Mouse (Mus musculus): ENCODE measurements around the gene Smim24. TPM values are rescaled to one million over a fixed set of nuclear protein-coding genes. Genes with fewer than 3 reads are reported as not detected.

The Smim24 gene
- total and polyA plus RNA-seq, 3 experiments, result 1.4 to 5.4 (median 1.6) TPM

GRCm38 (mm10) chr10:81422191-81422590 is 29.3 kb downstream of the Smim24 start:
- DNase-seq, result peak; percentile 32

GRCm38 (mm10) chr10:81422661-81423217 is 29.9 kb downstream of the Smim24 start:
- DNase-seq, result no peak

GRCm38 (mm10) chr10:81423476-81424245 is 30.8 kb downstream of the Smim24 start:
- no peak for DNase-seq

- DNase-seq, result peak; percentile 83
These were observed 31.6 kb downstream of the Smim24 start for GRCm38 (mm10) chr10:81424246-81425051.

- DNase-seq, result peak; percentile 81
These were observed 32.5 kb downstream of the Smim24 start for GRCm38 (mm10) chr10:81425236-81425850.

- DNase-seq, result peak; percentile 56
These were observed 33.3 kb downstream of the Smim24 start for GRCm38 (mm10) chr10:81426081-81426671.

- peak; percentile 91 for DNase-seq
These were observed 34.0 kb downstream of the Smim24 start for GRCm38 (mm10) chr10:81426897-81427296.

- no peak for DNase-seq
These were observed 34.5 kb downstream of the Smim24 start for GRCm38 (mm10) chr10:81427327-81427726.

GRCm38 (mm10) chr10:81427804-81428506 is 35.1 kb downstream of the Smim24 start:
- peak; percentile 15 for DNase-seq

GRCm38 (mm10) chr10:81428507-81428870 is 35.6 kb downstream of the Smim24 start:
- peak; percentile 2 for DNase-seq

GRCm38 (mm10) chr10:81429092-81429491 is 36.2 kb downstream of the Smim24 start:
- peak; percentile 9 for DNase-seq

- peak; percentile 93 for DNase-seq
These were observed 36.8 kb downstream of the Smim24 start for GRCm38 (mm10) chr10:81429605-81430061.

- peak; percentile 90 for DNase-seq
These were observed 37.4 kb downstream of the Smim24 start for GRCm38 (mm10) chr10:81430141-81430830.

GRCm38 (mm10) chr10:81430831-81431525 is 38.1 kb downstream of the Smim24 start:
- peak; percentile 33 for DNase-seq

- DNase-seq, result peak; percentile 39
These were observed 38.8 kb downstream of the Smim24 start for GRCm38 (mm10) chr10:81431526-81432168.

- DNase-seq, result peak; percentile 21
These were observed 39.5 kb downstream of the Smim24 start for GRCm38 (mm10) chr10:81432169-81432867.

GRCm38 (mm10) chr10:81432868-81433262 is 40.0 kb downstream of the Smim24 start:
- DNase-seq, result peak; percentile 94

GRCm38 (mm10) chr10:81433541-81434289 is 40.9 kb downstream of the Smim24 start:
- DNase-seq, result peak; percentile 41
